Mouse (Mus musculus) liver, embryonic 15.5 days (tissue): Measurements from ENCODE around the gene Srarp. TPM values are rescaled to one million over a fixed set of nuclear protein-coding genes. Genes with fewer than 3 reads are reported as not detected.

Experiments
- ATAC-seq: fragments of 200-750 bp; cut with Nextera tagmentation; 2 replicates; pipeline ENCODE4 v1.8.0; 2017; ENCODE audit warnings: moderate number of reproducible peaks, mild to moderate bottlenecking, moderate library complexity; ENCODE audit not compliant: insufficient read depth
- H3K27ac ChIP-seq: fragments of 300-500 bp; sonication (generic); replicated peaks from 2 replicates; pipeline ENCODE4 v1.5.1; 2015; ENCODE audit warnings: mild to moderate bottlenecking, inconsistent platforms
- H3K27me3 ChIP-seq: fragments of 300-500 bp; sonication (generic); 2 replicates; pipeline ENCODE4 v1.6.1; 2015; ENCODE audit warnings: mild to moderate bottlenecking, inconsistent platforms
- H3K36me3 ChIP-seq: fragments of 300-500 bp; sonication (generic); replicated peaks from 2 replicates; pipeline ENCODE4 v1.6.1; 2015; ENCODE audit warnings: moderate library complexity, mild to moderate bottlenecking, inconsistent platforms
- H3K4me1 ChIP-seq: fragments of 300-500 bp; sonication (generic); replicated peaks from 2 replicates; pipeline ENCODE4 v1.6.1; 2015; ENCODE audit warnings: inconsistent platforms
- H3K4me2 ChIP-seq: fragments of 300-500 bp; sonication (generic); 2 replicates; pipeline ENCODE4 v1.6.1; 2015; ENCODE audit warnings: moderate library complexity, mild to moderate bottlenecking, inconsistent platforms
- H3K4me3 ChIP-seq: fragments of 300-500 bp; sonication (generic); replicated peaks from 2 replicates; pipeline ENCODE4 v1.5.1; 2015; ENCODE audit warnings: mild to moderate bottlenecking, inconsistent platforms
- H3K9ac ChIP-seq: fragments of 300-500 bp; sonication (generic); 2 replicates; pipeline ENCODE4 v1.6.1; 2015; ENCODE audit warnings: moderate library complexity, mild to moderate bottlenecking, inconsistent platforms
- H3K9me3 ChIP-seq: fragments of 300-500 bp; sonication (generic); replicated peaks from 2 replicates; pipeline ENCODE4 v1.6.1; 2016; ENCODE audit warnings: inconsistent platforms
- WGBS: fragments of 180-500 bp; shearing (Covaris S2); methylation state at CpG from one replicate; pipeline ENCODE4 v1.1.7; 2015; ENCODE audit warnings: mixed read lengths; ENCODE audit not compliant: insufficient replicate concordance; 5-methylcytosine and 5-hydroxymethylcytosine counted together
- polyA plus RNA-seq: library from polyadenylated mRNA; unstranded; fragments of >200 nt; fragmentation: Nextera tagmentation; extraction: Ambion mirVana; gene quantifications from 2 replicates; pipeline ENCODE4 v1.2.1, GENCODE M21; 2015

Gene Srarp
- polyA plus RNA-seq, 1 experiment from 2014 or later, result not detected

DNA sequence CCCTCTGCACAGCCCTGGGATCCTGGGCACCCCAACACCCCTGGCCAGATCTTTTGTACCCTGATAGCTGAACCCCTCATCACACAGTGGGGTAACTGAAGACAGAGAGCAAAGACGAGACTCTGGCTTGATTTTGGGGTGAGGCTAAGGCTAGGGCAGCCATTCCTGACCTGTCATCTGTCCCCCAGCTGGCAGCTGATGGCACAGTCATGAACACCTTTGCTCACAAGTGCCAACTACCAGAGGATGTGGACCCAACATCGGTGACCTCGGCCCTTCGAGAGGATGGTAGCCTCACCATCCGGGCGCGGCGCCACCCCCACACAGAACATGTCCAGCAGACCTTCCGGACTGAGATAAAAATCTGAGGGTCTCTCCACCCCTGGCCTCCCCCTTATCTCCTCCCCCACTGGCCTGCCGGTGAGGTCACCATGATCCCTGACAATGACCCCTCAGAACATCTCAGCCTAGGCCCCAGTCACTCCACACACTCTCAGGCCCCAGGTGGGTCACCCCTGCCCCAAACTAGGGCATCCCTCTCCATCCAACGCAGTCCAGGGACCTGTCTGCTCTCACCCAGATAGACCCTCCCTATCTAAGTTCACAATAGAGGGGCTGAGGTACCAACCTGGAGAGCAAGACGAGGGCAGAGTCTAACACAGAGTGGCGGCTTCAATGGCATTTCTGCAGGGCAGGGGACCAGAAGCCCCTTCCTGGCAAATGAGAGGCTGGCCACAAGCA, 12.0 kb downstream of the Srarp start:
- Histone ChIP-seq H3K9me3 (no peaks in the 10 kb centered on the region), H3K36me3 (no peaks in the 10 kb centered on the region), H3K27me3 (peaks cover 56% of the 10 kb centered on the region), H3K4me2 (no peak overlapping the region), H3K27ac (no peak overlapping the region), H3K4me3 (no peak overlapping the region), H3K4me1 (peaks cover 20% of the 10 kb centered on the region), H3K9ac (no peak overlapping the region)
- no peak for ATAC-seq
- 80% methylated on average over 13 of the region's 13 CpGs for WGBS

DNA sequence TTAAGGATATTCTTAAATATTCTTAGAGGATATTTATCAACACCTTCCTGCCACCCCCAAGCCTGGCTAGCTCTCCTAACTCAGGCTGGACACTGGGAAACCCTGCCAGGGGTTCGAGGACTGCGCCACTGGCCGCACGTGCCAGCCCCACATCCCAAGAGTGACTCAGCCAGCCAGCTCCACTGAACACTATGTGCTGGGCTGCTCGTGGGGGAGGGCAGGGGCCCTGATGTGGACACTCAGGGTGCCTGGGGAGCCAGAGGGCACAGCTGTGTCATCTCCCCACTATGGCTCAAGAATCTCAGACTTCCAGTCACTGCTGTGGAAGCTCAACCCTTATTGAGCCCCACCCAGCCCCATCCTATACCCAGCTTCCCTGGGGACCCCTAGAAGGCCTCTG, 12.6 kb downstream of the Srarp start:
- no peak for ATAC-seq
- Histone ChIP-seq H3K4me3 (no peak overlapping the region), H3K27me3 (peaks cover 56% of the 10 kb centered on the region), H3K4me2 (no peak overlapping the region), H3K36me3 (no peaks in the 10 kb centered on the region), H3K9ac (no peak overlapping the region), H3K4me1 (peaks cover 20% of the 10 kb centered on the region), H3K27ac (no peak overlapping the region), H3K9me3 (no peaks in the 10 kb centered on the region)
- 65% methylated on average over 5 of the region's 5 CpGs for WGBS

DNA sequence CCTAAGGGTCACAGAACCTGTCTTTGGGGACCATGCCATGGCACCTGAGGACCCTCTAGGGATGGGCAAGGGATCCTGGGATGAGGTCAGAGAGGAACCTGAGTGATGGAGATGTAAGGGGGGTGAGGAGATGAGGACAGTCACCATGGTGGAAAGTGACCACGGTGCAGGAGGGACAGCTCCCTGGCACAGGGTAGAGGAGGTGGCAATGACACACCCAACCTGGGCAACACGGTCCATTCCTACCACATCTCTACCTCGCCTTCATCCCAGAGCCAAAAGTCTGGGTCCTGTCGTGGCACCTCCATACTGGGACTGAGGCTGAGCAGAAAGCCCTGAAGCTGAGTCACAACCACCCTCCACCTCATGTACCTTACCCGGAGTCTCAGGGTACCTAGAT, 13.1 kb downstream of the Srarp start:
- Histone ChIP-seq H3K9ac (no peak overlapping the region), H3K27ac (no peak overlapping the region), H3K27me3 (peaks cover 51% of the 10 kb centered on the region), H3K4me3 (no peak overlapping the region), H3K4me1 (peaks cover 20% of the 10 kb centered on the region), H3K9me3 (no peaks in the 10 kb centered on the region), H3K4me2 (no peak overlapping the region), H3K36me3 (no peaks in the 10 kb centered on the region)
- no peak for ATAC-seq
- 58% methylated on average over 5 of the region's 5 CpGs for WGBS

DNA sequence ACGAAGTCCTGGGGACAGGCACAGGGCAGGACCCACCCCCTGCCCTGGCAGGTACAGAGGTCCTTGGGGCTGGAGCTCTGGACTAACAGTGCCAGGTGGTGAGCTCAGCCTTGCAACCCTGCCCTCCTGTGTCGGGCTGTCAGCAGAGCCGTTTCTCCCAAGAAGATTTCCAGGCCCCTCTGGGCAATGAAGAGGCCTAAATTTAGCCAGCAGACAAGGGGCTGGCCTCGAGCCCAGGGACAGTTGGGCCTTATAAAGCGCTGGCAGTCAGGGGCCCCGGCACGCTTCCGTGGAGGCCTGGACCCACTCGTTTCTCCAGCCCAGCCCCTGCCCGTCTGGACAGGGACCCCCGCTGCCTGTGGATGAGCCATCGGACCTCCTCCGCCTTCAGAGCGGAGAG, 14.5 kb downstream of the Srarp start:
- no peak overlapping the region for H3K27ac ChIP-seq

DNA sequence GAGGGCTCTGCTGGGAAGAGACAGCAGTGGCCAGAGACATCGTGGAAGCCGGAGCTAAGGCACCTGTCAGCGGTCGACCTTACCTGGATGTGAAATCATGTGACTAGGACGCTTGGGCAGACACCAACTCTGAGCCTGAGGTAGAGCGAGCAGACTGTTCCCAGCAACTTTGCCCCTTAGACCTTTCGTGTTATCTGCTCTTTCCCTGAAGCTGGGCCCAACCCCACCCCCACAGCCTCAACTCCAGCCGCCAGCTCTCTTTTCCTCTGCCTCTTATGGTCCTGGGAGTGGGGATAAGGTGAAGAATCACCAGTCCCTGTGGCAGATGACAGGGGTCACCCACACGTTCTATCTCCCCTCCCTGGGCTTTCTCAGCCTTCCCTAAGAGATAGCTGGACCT, 15.0 kb downstream of the Srarp start:
- no peak overlapping the region for H3K27ac ChIP-seq
- no peak overlapping the region for H3K4me3 ChIP-seq
- no peak for ATAC-seq
- H3K27me3 ChIP-seq, result peaks cover 33% of the 10 kb centered on the region
- H3K36me3 ChIP-seq, result no peaks in the 10 kb centered on the region
- H3K9ac ChIP-seq, result no peak overlapping the region
- no peaks in the 10 kb centered on the region for H3K9me3 ChIP-seq
- H3K4me1 ChIP-seq, result peaks cover 18% of the 10 kb centered on the region
- WGBS, result 37% methylated on average over 9 of the region's 9 CpGs
- no peak overlapping the region for H3K4me2 ChIP-seq

More for the DNA sequence above, 14.5 kb downstream of the Srarp start:
- no peak for ATAC-seq
- no peak overlapping the region for H3K9ac ChIP-seq
- no peak overlapping the region for H3K4me3 ChIP-seq
- H3K27me3 ChIP-seq, result peaks cover 39% of the 10 kb centered on the region
- no peaks in the 10 kb centered on the region for H3K36me3 ChIP-seq
- H3K9me3 ChIP-seq, result no peaks in the 10 kb centered on the region
- 56% methylated on average over 14 of the region's 14 CpGs for WGBS
- no peak overlapping the region for H3K4me2 ChIP-seq
- H3K4me1 ChIP-seq, result peaks cover 20% of the 10 kb centered on the region

DNA sequence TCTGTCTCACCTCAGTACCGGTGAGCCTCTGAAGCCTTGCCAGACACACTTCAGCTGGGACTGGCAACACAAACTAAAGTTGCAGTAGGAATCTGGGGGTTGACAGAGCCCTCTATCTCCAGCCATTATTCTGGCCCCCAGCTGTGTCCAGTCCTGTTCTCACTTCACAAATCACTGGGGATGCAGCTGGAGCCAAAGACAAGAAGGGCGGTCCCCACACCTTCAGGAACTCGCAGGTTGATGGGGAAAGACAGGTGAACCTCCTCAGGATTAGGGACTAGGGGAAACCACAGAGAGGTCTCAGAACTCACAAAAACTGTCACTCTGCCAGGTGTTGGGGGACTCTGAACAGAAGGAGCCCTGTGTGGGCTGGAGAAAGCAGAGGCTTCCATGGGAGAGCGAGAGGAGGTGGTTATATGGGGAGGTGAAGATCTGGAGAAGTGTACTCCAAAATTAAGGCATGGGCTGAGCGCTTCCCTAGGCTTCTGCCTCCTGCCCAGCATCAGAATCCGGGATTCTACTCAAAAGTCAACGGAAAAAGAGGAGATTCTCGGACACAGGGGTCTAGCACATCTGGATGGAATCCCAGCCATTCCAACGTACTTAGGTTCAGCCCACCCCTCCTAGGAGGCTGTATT, 15.6 kb downstream of the Srarp start, which contains the start of gene Hspb7:
TSS of gene Hspb7 (plus strand) at position 588 of the 638 bp plus-strand sequence.
- H3K4me3 ChIP-seq, result no peak within 1 kb of the TSS
- H3K27ac ChIP-seq, result no peak within 1 kb of the TSS
- H3K36me3 ChIP-seq, result no peaks in the 10 kb centered on the region
- H3K4me1 ChIP-seq, result peaks cover 12% of the 10 kb centered on the region
- peaks cover 28% of the 10 kb centered on the region for H3K27me3 ChIP-seq
- ATAC-seq, result no peak
- H3K9me3 ChIP-seq, result no peaks in the 10 kb centered on the region
- no peak within 1 kb of the TSS for H3K4me2 ChIP-seq
- 43% methylated on average over 9 of the region's 9 CpGs for WGBS
- no peak within 1 kb of the TSS for H3K9ac ChIP-seq

DNA sequence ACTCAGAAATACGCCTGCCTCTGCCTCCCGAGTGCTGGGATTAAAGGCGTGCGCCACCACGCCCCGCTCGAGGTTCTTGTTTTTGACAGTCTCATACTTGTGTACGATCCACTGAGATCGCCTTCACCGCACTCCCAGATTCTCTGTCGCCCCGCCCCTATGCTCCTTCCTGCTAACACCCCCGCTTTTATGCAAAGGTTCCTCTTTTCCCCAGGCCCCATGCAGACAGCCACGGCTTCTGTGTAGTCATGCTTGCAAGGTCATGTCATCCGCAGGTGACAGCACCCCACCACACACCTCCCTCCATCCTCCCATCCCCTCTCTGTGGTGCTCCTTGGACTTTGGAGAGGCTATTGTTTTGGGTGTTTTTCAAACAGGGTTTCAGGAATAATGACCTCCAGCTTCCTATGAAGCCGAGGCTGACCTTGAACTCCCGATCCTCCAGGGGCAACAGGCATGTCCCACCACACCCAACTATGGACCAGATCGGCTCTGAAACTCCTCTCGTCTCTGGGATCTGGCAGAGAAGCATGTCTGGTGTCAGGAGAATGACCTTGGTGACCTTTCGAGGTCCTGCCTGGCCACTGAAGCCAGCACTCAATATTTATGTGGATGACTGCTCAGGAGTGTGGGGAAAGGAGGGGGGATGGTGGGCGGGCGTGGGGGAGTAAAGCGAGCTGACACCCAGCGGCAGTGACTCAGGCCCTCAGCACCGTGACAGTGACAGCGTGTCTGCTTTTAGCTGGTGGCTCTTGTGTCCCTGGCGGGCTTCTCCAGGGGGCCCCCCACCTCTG, 16.3 kb downstream of the Srarp start:
- Histone ChIP-seq H3K9me3 (no peaks in the 10 kb centered on the region), H3K9ac (no peak overlapping the region), H3K4me2 (no peak overlapping the region), H3K4me3 (no peak overlapping the region), H3K27ac (no peak overlapping the region), H3K4me1 (peaks cover 11% of the 10 kb centered on the region), H3K36me3 (no peaks in the 10 kb centered on the region), H3K27me3 (peaks cover 21% of the 10 kb centered on the region)
- WGBS, result 19% methylated on average over 27 of the region's 27 CpGs
- no peak for ATAC-seq

DNA sequence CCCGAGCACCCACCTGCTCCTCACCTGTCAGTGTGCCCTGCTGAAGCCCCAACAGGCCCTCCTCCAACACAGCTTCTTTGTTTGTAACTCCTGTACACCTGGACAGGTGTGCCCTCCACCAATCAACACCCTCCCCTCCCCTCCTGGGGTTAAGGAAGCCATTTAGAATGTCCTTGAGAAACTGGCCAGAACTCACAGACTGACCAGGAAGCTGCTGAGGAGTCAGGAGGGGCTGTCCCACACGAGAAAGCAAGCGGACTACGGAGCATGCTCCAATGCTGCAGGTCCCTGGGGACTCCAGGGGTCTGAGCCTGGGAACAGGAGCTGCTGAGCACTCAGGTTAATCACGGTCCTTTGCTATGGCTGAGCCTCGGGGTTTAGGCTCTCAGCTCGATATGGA, 20.0 kb downstream of the Srarp start, which contains the start of gene Clcnkb:
TSS of gene Clcnkb (minus strand) at position 91 of the 400 bp plus-strand sequence.
- peaks cover 14% of the 10 kb centered on the region for H3K27me3 ChIP-seq
- no peak for ATAC-seq
- WGBS, result 50% methylated on average over 7 of the region's 7 CpGs
- peaks cover 6% of the 10 kb centered on the region for H3K4me1 ChIP-seq
- H3K9me3 ChIP-seq, result no peaks in the 10 kb centered on the region
- H3K36me3 ChIP-seq, result no peaks in the 10 kb centered on the region
- H3K4me3 ChIP-seq, result no peak within 1 kb of the TSS
- no peak within 1 kb of the TSS for H3K27ac ChIP-seq
- no peak within 1 kb of the TSS for H3K9ac ChIP-seq
- H3K4me2 ChIP-seq, result no peak within 1 kb of the TSS

DNA sequence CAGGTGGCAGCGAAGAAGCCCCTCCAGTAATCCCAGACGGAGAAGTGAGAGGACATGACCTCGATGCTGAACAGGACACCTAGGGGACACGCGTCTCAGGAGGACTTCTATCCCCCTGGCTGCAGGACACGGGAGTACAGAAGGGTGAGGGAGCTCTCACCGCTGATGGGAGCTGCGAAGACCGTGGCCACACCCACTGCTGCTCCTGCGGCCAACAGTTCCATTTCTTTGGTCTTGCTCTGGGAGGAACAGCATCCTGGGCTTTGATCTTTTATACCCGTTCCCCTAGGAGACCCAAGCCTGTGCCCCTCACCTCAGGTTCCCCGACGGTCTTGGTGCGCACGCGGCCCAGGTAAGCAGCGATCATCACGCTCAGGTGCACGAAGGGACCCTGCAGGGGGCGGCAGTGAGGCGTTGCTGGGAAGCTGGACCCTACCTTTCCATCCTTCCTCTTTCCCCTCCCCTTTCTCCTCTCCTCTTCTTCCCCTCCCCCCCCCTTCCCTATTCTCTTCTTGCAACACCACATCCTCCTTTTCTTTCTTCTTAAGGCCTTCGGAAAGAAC, 24.4 kb downstream of the Srarp start:
- Histone ChIP-seq H3K27ac (no peak overlapping the region), H3K4me3 (no peak overlapping the region), H3K4me2 (no peak overlapping the region), H3K9ac (no peak overlapping the region), H3K36me3 (no peaks in the 10 kb centered on the region), H3K4me1 (no peaks in the 10 kb centered on the region), H3K9me3 (no peaks in the 10 kb centered on the region), H3K27me3 (peaks cover 7% of the 10 kb centered on the region)
- WGBS, result 17% methylated on average over 22 of the region's 22 CpGs
- ATAC-seq, result no peak

DNA sequence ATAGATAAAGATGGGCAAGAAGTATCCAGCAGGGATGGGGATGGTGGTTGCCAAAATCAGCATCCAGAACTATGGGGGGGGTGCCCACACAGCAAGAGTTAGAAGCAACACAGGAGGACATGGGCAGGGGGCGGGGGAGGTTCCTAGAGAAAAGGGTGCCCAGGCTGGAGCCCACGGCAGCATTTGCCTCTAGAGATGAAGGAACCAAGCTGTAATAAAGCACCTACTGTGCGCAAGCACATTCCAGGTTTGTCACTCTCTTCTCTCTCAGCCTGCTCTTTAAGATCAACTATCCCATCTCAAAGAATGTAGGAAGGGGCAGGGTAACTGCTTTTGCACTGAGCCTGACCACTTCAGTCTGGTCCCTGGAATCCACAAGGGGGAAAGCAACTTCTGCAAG, 27.3 kb downstream of the Srarp start:
- Histone ChIP-seq H3K27me3 (peaks cover 23% of the 10 kb centered on the region), H3K4me3 (no peak overlapping the region), H3K36me3 (no peaks in the 10 kb centered on the region), H3K27ac (no peak overlapping the region), H3K9me3 (no peaks in the 10 kb centered on the region), H3K4me2 (no peak overlapping the region), H3K4me1 (0 out of 2 replicates have a peak, but pooled peaks cover 3% of the 10 kb centered on the region), H3K9ac (no peak overlapping the region)
- WGBS, result 68% methylated on average over 3 of the region's 3 CpGs
- no peak for ATAC-seq
